Mouse (Mus musculus) ES-CJ7 (cell line): ENCODE results near the gene Bloc1s3.

Experiments
- DNase-seq: peaks from one replicate; pipeline ENCODE4 v3.0.0; 2011; ENCODE audit warnings: low read depth, low spot score

The Bloc1s3 gene

GRCm38 (mm10) chr7:19455819-19456495 is 52.2 kb downstream of the Bloc1s3 start:
- no peak for DNase-seq

GRCm38 (mm10) chr7:19455186-19455585 is 53.0 kb downstream of the Bloc1s3 start:
- peak; percentile 76 for DNase-seq
